8 mouse cellular contexts compared by ENCODE assay signal in the genomic region with DNA sequence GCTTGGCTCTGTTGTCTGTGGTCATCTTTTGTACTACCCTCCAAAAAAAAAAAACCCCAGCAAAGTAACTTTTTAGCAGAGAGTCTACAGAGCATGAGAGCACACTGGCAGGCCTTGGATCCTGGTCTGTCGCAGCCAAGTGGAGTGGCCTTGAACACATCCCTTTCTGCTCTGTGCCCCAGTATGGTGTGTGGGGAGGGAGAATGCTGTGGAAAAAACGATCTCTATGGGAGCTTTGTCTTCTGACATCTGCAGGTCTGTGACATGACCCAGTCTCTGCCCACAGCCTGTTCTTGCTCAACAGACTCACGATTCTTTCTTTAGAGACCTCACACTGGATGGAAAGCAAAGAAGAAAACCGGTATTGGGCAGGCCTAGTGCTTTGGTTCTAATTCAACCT. TPM values are rescaled to one million over a fixed set of nuclear protein-coding genes. Genes with fewer than 3 reads are reported as not detected.
A peak's percentile ranks its signal among the peaks of the same experiment; 100 is the strongest.
DNase-seq lines count a peak whose midpoint lies in the region; ATAC-seq and TF ChIP-seq lines count a peak whose summit lies in the region.

No protein-coding gene starts in this region.

- H3K27me3 ChIP-seq in testis, adult 2 months (ENCODE audit: control insufficient read depth, insufficient read depth, low read length): no peaks in the 10 kb centered on the region
- H3K27me3 ChIP-seq in limb, embryonic 14.5 days (ENCODE audit: control insufficient read depth, insufficient read depth, low read length): no peaks in the 10 kb centered on the region
- H3K27me3 ChIP-seq in stomach, postnatal 0 days (ENCODE audit: control insufficient read depth, insufficient read depth, low read length): no peaks in the 10 kb centered on the region

- WGBS in limb, embryonic 14.5 days: 67% methylated on average over 4 of the region's 4 CpGs
- 32% methylated on average over 4 of the region's 4 CpGs for WGBS in stomach, postnatal 0 days

- H3K9ac ChIP-seq in limb, embryonic 14.5 days (ENCODE audit: low read depth, low read length, severe bottlenecking): no peak overlapping the region
- H3K9ac ChIP-seq in stomach, postnatal 0 days (ENCODE audit: low read length): peak overlapping the region; percentile 5; the same call in 1 of the 2 replicates

- peak overlapping the region; percentile 87 for H3K27ac ChIP-seq in testis, adult 2 months (ENCODE audit: control insufficient read depth, insufficient read depth, low read depth, low read length)
- H3K27ac ChIP-seq in limb, embryonic 14.5 days (replicated peaks; ENCODE audit: low read depth, low read length): peak overlapping the region; percentile 77; the same call in 1 of the 2 replicates
- H3K27ac ChIP-seq in stomach, postnatal 0 days (replicated peaks): peak overlapping the region; percentile 97

- peak; percentile 39 for DNase-seq in cerebellum, adult 11-12 months
- no peak for DNase-seq in cerebellum, postnatal 14 days
- DNase-seq in testis, postnatal 10 days (ENCODE audit: low spot score): no peak
- DNase-seq in limb, embryonic 14.5 days (ENCODE audit: low spot score): no peak
- DNase-seq in stomach, postnatal 0 days (ENCODE audit: low spot score): no peak
- DNase-seq in retina, embryonic 14.5 days (ENCODE audit: low spot score): no peak

- H3K4me2 ChIP-seq in limb, embryonic 14.5 days (replicated peaks; ENCODE audit: low read depth, low read length, severe bottlenecking): peak overlapping the region; percentile 93; the same call in 1 of the 2 replicates
- peak overlapping the region; percentile 73 for H3K4me2 ChIP-seq in stomach, postnatal 0 days (replicated peaks; ENCODE audit: low read depth)

- peak overlapping the region; percentile 94 for H3K4me3 ChIP-seq in testis, adult 2 months (ENCODE audit: control insufficient read depth, low read depth, low read length)
- H3K4me3 ChIP-seq in limb, embryonic 14.5 days (replicated peaks; ENCODE audit: low read length): peak overlapping the region; percentile 77; the same call in 1 of the 2 replicates
- H3K4me3 ChIP-seq in stomach, postnatal 0 days (ENCODE audit: low read depth, low read length): no peak overlapping the region; the same call in 1 of the 2 replicates

- no peaks in the 10 kb centered on the region for H3K9me3 ChIP-seq in limb, embryonic 14.5 days (ENCODE audit: control insufficient read depth, low read length)
- H3K9me3 ChIP-seq in stomach, postnatal 0 days (ENCODE audit: control insufficient read depth, low read length): no peaks in the 10 kb centered on the region

- peak; percentile 43; the same call in 1 of the 2 replicates for TF ChIP-seq POLR2A in testis, adult 2 months (IDR thresholded peaks at IDR 0.05; ENCODE audit: control insufficient read depth, low read depth, low read length)
- TF ChIP-seq POLR2A in limb, embryonic 14.5 days (IDR thresholded peaks at IDR 0.05; ENCODE audit: borderline replicate concordance, extremely low read depth, insufficient read depth, insufficient read length): no peak

- TF ChIP-seq CTCF in testis, adult 2 months (IDR thresholded peaks at IDR 0.05; ENCODE audit: control insufficient read depth, insufficient read depth, insufficient replicate concordance, low read depth, low read length): no peak
- TF ChIP-seq CTCF in stomach, postnatal 0 days (IDR thresholded peaks at IDR 0.05; ENCODE audit: low read depth): no peak

- no peak for TF ChIP-seq EP300 in stomach, postnatal 0 days (optimal IDR thresholded peaks at IDR 0.05)

- peaks cover 10% of the 10 kb centered on the region for H3K4me1 ChIP-seq in testis, adult 2 months (ENCODE audit: control insufficient read depth, insufficient read depth, low read length)
- peaks cover 18% of the 10 kb centered on the region for H3K4me1 ChIP-seq in limb, embryonic 14.5 days (ENCODE audit: control insufficient read depth, insufficient read depth, low read length)
- peaks cover 10% of the 10 kb centered on the region for H3K4me1 ChIP-seq in stomach, postnatal 0 days (replicated peaks; ENCODE audit: control insufficient read depth, insufficient read depth)

- no peaks in the 10 kb centered on the region; the same call in 1 of the 2 replicates for H3K36me3 ChIP-seq in testis, adult 2 months (ENCODE audit: control insufficient read depth, insufficient read depth, low read length)
- H3K36me3 ChIP-seq in limb, embryonic 14.5 days (ENCODE audit: control insufficient read depth, insufficient read depth, low read length): peaks cover 36% of the 10 kb centered on the region
- H3K36me3 ChIP-seq in stomach, postnatal 0 days (ENCODE audit: control insufficient read depth, insufficient read depth, low read length): peaks cover 14% of the 10 kb centered on the region

- no peak for ATAC-seq in limb, embryonic 14.5 days (ENCODE audit: low FRiP score, low read depth)
- ATAC-seq in stomach, postnatal 0 days (ENCODE audit: low FRiP score, low TSS enrichment): no peak
- ATAC-seq in activated CD4-positive, CD25-positive, alpha-beta regulatory T cell, adult 4 months: no peak

RNA-seq across cellular contexts. Expression of a gene that starts 1.6 kb away (rescaled TPM):
- 337 and 349 TPM in 2 replicates for polyA plus RNA-seq in testis, adult 2 months (2012; rRNA removed)
- polyA plus RNA-seq in limb, embryonic 14.5 days (2012; rRNA removed): 134 and 151 TPM in 2 replicates
- 51.0 and 52.4 TPM in 2 replicates for polyA plus RNA-seq in limb, embryonic 14.5 days (2014; fragmentation: Nextera tagmentation; extraction: Ambion mirVana)
- polyA plus RNA-seq in stomach, postnatal 0 days (2015; fragmentation: Nextera tagmentation; extraction: Ambion mirVana): 114 and 116 TPM in 2 replicates
- 10 to 100 TPM; 12.7 to 22.3 TPM for polyA plus RNA-seq in activated CD4-positive, CD25-positive, alpha-beta regulatory T cell, adult 4 months (2017; shearing (Covaris generic))

RNA-seq across cellular contexts. Expression of a gene that starts 5.2 kb away (rescaled TPM):
- 3.5 and 3.9 TPM in 2 replicates for polyA plus RNA-seq in testis, adult 2 months (2012; rRNA removed)
- polyA plus RNA-seq in limb, embryonic 14.5 days (2012; rRNA removed): 13.6 and 15.0 TPM in 2 replicates
- 3.2 and 4.3 TPM in 2 replicates for polyA plus RNA-seq in limb, embryonic 14.5 days (2014; fragmentation: Nextera tagmentation; extraction: Ambion mirVana)
- 51.3 and 53.1 TPM in 2 replicates for polyA plus RNA-seq in stomach, postnatal 0 days (2015; fragmentation: Nextera tagmentation; extraction: Ambion mirVana)
- polyA plus RNA-seq in activated CD4-positive, CD25-positive, alpha-beta regulatory T cell, adult 4 months (2017; shearing (Covaris generic)): 100 to 1,000 TPM; 144 to 253 TPM

RNA-seq across cellular contexts. Expression of a gene that starts 15.8 kb away (rescaled TPM):
- 74.3 and 92.1 TPM in 2 replicates for polyA plus RNA-seq in testis, adult 2 months (2012; rRNA removed)
- polyA plus RNA-seq in limb, embryonic 14.5 days (2012; rRNA removed): 144 and 202 TPM in 2 replicates
- polyA plus RNA-seq in limb, embryonic 14.5 days (2014; fragmentation: Nextera tagmentation; extraction: Ambion mirVana): 131 and 151 TPM in 2 replicates
- polyA plus RNA-seq in stomach, postnatal 0 days (2015; fragmentation: Nextera tagmentation; extraction: Ambion mirVana): 86.0 and 102 TPM in 2 replicates
- 100 to 1,000 TPM; 101 to 105 TPM for polyA plus RNA-seq in activated CD4-positive, CD25-positive, alpha-beta regulatory T cell, adult 4 months (2017; shearing (Covaris generic))

RNA-seq across cellular contexts. Expression of a gene that starts 20.3 kb away (rescaled TPM):
- polyA plus RNA-seq in testis, adult 2 months (2012; rRNA removed): 1.1 and 1.2 TPM in 2 replicates
- polyA plus RNA-seq in limb, embryonic 14.5 days (2012; rRNA removed): 2.0 and 2.7 TPM in 2 replicates
- polyA plus RNA-seq in limb, embryonic 14.5 days (2014; fragmentation: Nextera tagmentation; extraction: Ambion mirVana): 0.29 and 0.41 TPM in 2 replicates
- 0.08 and 0.18 TPM in 2 replicates for polyA plus RNA-seq in stomach, postnatal 0 days (2015; fragmentation: Nextera tagmentation; extraction: Ambion mirVana)
- 1 to 10 TPM; 2.7 to 2.8 TPM for polyA plus RNA-seq in activated CD4-positive, CD25-positive, alpha-beta regulatory T cell, adult 4 months (2017; shearing (Covaris generic))

RNA-seq across cellular contexts. Expression of a gene that starts 31.3 kb away (rescaled TPM):
- 252 and 262 TPM in 2 replicates for polyA plus RNA-seq in testis, adult 2 months (2012; rRNA removed)
- 238 and 252 TPM in 2 replicates for polyA plus RNA-seq in limb, embryonic 14.5 days (2012; rRNA removed)
- 268 and 269 TPM in 2 replicates for polyA plus RNA-seq in limb, embryonic 14.5 days (2014; fragmentation: Nextera tagmentation; extraction: Ambion mirVana)
- polyA plus RNA-seq in stomach, postnatal 0 days (2015; fragmentation: Nextera tagmentation; extraction: Ambion mirVana): 118 and 122 TPM in 2 replicates
- polyA plus RNA-seq in activated CD4-positive, CD25-positive, alpha-beta regulatory T cell, adult 4 months (2017; shearing (Covaris generic)): 100 to 1,000 TPM; 133 to 149 TPM
